Mouse (Mus musculus) skeletal muscle tissue, adult 2 months (tissue): ENCODE measurements around the gene Kcnk2.
"Not testable (repeated sequence)": the region's sequence is repeated elsewhere in the genome, so short reads cannot be mapped to it uniquely, and the experiment has no call there.

Experiments
- DNase-seq: peaks from one replicate; pipeline ENCODE4 v3.0.0-alpha.2; 2012; ENCODE audit warnings: low read depth, low spot score

Kcnk2 gene

GRCm38 (mm10) chr1:189343301-189344251 lies 58.5 kb downstream of the Kcnk2 start:
- DNase-seq: no peak

- DNase-seq: no peak
These were observed 59.5 kb downstream of the Kcnk2 start for GRCm38 (mm10) chr1:189342416-189343104.

GRCm38 (mm10) chr1:189341381-189341917 lies 60.6 kb downstream of the Kcnk2 start:
- DNase-seq: no peak

GRCm38 (mm10) chr1:189315896-189316295 lies 86.2 kb downstream of the Kcnk2 start:
- DNase-seq: no peak

GRCm38 (mm10) chr1:189314495-189314894 lies 87.6 kb downstream of the Kcnk2 start:
- DNase-seq: no peak

GRCm38 (mm10) chr1:189313750-189314149 lies 88.3 kb downstream of the Kcnk2 start:
- DNase-seq: no peak

- DNase-seq: no peak
These were observed 91.9 kb downstream of the Kcnk2 start for GRCm38 (mm10) chr1:189310145-189310544.

GRCm38 (mm10) chr1:189304988-189305522 lies 97.0 kb downstream of the Kcnk2 start:
- no peak for DNase-seq

- no peak for DNase-seq
These were observed 99.1 kb downstream of the Kcnk2 start for GRCm38 (mm10) chr1:189303001-189303400.

GRCm38 (mm10) chr1:189293679-189294406 lies 108.2 kb downstream of the Kcnk2 start:
- no peak for DNase-seq

GRCm38 (mm10) chr1:189290885-189291284 lies 111.2 kb downstream of the Kcnk2 start:
- DNase-seq: no peak

- DNase-seq: no peak
These were observed 113.1 kb downstream of the Kcnk2 start for GRCm38 (mm10) chr1:189288948-189289347.

GRCm38 (mm10) chr1:189272281-189272680 lies 129.8 kb downstream of the Kcnk2 start:
- no peak for DNase-seq

- no peak for DNase-seq
These were observed 148.4 kb downstream of the Kcnk2 start for GRCm38 (mm10) chr1:189253631-189254030.

GRCm38 (mm10) chr1:189253207-189253606 lies 148.9 kb downstream of the Kcnk2 start:
- no peak for DNase-seq

GRCm38 (mm10) chr1:189243206-189243605 lies 158.9 kb downstream of the Kcnk2 start:
- DNase-seq: not testable (repeated sequence)

GRCm38 (mm10) chr1:189235261-189235660 lies 166.8 kb downstream of the Kcnk2 start:
- DNase-seq: no peak

- peak; percentile 20 for DNase-seq
These were observed 169.2 kb downstream of the Kcnk2 start for GRCm38 (mm10) chr1:189232829-189233228.

- DNase-seq: no peak
These were observed 173.6 kb downstream of the Kcnk2 start for GRCm38 (mm10) chr1:189228222-189229084.

GRCm38 (mm10) chr1:189227479-189227878 lies 174.6 kb downstream of the Kcnk2 start:
- DNase-seq: no peak
